Mouse (Mus musculus) cerebellum, adult 2 months (tissue): ENCODE measurements around the gene Crtac1. TPM values are rescaled to one million over a fixed set of nuclear protein-coding genes. Genes with fewer than 3 reads are reported as not detected.
A peak's percentile ranks its signal among the peaks of the same experiment; 100 is the strongest.

Experiments used
- DNase-seq, 2 experiments: peaks; one replicate each; pipeline ENCODE4 v3.0.0; 2021
- H3K27ac ChIP-seq: fragments of 200-500 bp; 2 replicates; pipeline ENCODE4 v1.5.1; 2012; ENCODE audit warnings: low read length, control low read depth, inconsistent platforms; ENCODE audit not compliant: insufficient read depth
- H3K27me3 ChIP-seq: fragments of 200-500 bp; 2 replicates; pipeline ENCODE4 v1.6.1; 2012; ENCODE audit warnings: inconsistent platforms, mild to moderate bottlenecking, low read length, moderate library complexity; ENCODE audit not compliant: control insufficient read depth, insufficient read depth
- H3K4me1 ChIP-seq: fragments of 200-500 bp; 2 replicates; pipeline ENCODE4 v1.6.1; 2011; ENCODE audit warnings: low read length; ENCODE audit not compliant: control insufficient read depth, insufficient read depth
- H3K4me3 ChIP-seq: fragments of 200-500 bp; replicated peaks from 2 replicates; pipeline ENCODE3; 2011; ENCODE audit warnings: mild to moderate bottlenecking, low read depth, low read length, control low read depth; ENCODE audit not compliant: insufficient read depth
- CTCF ChIP-seq: fragments of 200-500 bp; IDR thresholded peaks from 2 replicates; pipeline ENCODE4 v1.5.1; 2011; ENCODE audit warnings: low read depth, mild to moderate bottlenecking, control low read depth, low read length, moderate library complexity, borderline replicate concordance; ENCODE audit not compliant: insufficient read depth
- POLR2A ChIP-seq: fragments of 200-500 bp; IDR thresholded peaks from 2 replicates; pipeline ENCODE4 v1.6.1; 2011; ENCODE audit warnings: low read length, control low read depth, borderline replicate concordance; ENCODE audit not compliant: insufficient read depth
- WGBS: fragments of 180-500 bp; shearing (Covaris S2); methylation state at CpG from one replicate; pipeline ENCODE4 v1.1.7; 2018; 5-methylcytosine and 5-hydroxymethylcytosine counted together
- polyA plus RNA-seq: library from polyadenylated mRNA; depleted of rRNA; stranded (reverse); fragments of >200 nt; gene quantifications from 2 replicates; pipeline ENCODE4 v1.2.3, GENCODE M21; 2012

The Crtac1 gene
- polyA plus RNA-seq, 1 experiment = 30.2 TPM

GRCm38 (mm10) chr19:42288361-42288760 is 143.2 kb downstream of the Crtac1 start:
- Histone ChIP-seq H3K4me3 (no peak overlapping the region), H3K27me3 (no peaks in the 10 kb centered on the region), H3K4me1 (peaks cover 4% of the 10 kb centered on the region; the same call in 1 of the 2 replicates), H3K27ac (no peak overlapping the region)
- TF ChIP-seq CTCF = no peak
- no peak for TF ChIP-seq POLR2A
- 33% methylated on average over 4 of the region's 4 CpGs for WGBS
- no peak for DNase-seq

GRCm38 (mm10) chr19:42284178-42284577 is 147.4 kb downstream of the Crtac1 start:
- H3K27ac ChIP-seq = no peak overlapping the region
- H3K4me3 ChIP-seq = no peak overlapping the region
- H3K4me1 ChIP-seq = peaks cover 7% of the 10 kb centered on the region
- no peak for TF ChIP-seq POLR2A
- no peak for TF ChIP-seq CTCF
- H3K27me3 ChIP-seq = no peaks in the 10 kb centered on the region
- no peak for DNase-seq
- WGBS = 87% methylated on average over 8 of the region's 8 CpGs

DNA sequence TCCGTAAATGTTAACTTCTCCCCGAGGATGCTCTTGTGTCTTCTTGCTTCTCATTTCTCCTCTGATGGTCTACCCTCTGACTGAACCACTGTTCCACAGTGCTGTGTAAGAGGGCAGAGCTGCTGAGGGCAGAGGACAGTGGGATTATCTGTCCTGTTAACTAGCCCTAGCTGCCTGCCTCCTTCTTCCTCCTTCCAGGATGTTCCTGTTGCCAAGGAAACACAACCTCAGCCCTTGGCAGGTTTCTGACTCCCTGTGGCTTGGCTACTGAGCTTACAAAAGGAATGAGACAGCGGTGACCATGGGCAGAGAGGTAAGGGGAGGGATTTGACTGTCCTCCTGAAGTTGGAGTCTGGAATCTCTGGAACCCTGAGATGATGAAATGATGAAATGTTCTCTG is 152.0 kb downstream of the Crtac1 start:
- H3K4me1 ChIP-seq = peaks cover 7% of the 10 kb centered on the region
- WGBS = 50% methylated on average over 3 of the region's 3 CpGs
- no peak for TF ChIP-seq CTCF
- TF ChIP-seq POLR2A = no peak
- H3K27me3 ChIP-seq = no peaks in the 10 kb centered on the region
- H3K27ac ChIP-seq = no peak overlapping the region
- no peak for DNase-seq
- no peak overlapping the region for H3K4me3 ChIP-seq

- no peak for DNase-seq
- Histone ChIP-seq H3K27me3 (no peaks in the 10 kb centered on the region), H3K4me3 (no peak overlapping the region), H3K27ac (no peak overlapping the region), H3K4me1 (peaks cover 7% of the 10 kb centered on the region)
- TF ChIP-seq POLR2A = no peak
- TF ChIP-seq CTCF = no peak
- WGBS = 30% methylated on average over 5 of the region's 5 CpGs
Observed at GRCm38 (mm10) chr19:42278461-42278860, 153.1 kb downstream of the Crtac1 start.

GRCm38 (mm10) chr19:42277288-42277687 is 154.3 kb downstream of the Crtac1 start:
- H3K27me3 ChIP-seq = no peaks in the 10 kb centered on the region
- peaks cover 7% of the 10 kb centered on the region for H3K4me1 ChIP-seq
- H3K27ac ChIP-seq = no peak overlapping the region
- 95% methylated on average over 6 of the region's 6 CpGs for WGBS
- no peak for TF ChIP-seq CTCF
- no peak for TF ChIP-seq POLR2A
- H3K4me3 ChIP-seq = no peak overlapping the region
- no peak for DNase-seq

DNA sequence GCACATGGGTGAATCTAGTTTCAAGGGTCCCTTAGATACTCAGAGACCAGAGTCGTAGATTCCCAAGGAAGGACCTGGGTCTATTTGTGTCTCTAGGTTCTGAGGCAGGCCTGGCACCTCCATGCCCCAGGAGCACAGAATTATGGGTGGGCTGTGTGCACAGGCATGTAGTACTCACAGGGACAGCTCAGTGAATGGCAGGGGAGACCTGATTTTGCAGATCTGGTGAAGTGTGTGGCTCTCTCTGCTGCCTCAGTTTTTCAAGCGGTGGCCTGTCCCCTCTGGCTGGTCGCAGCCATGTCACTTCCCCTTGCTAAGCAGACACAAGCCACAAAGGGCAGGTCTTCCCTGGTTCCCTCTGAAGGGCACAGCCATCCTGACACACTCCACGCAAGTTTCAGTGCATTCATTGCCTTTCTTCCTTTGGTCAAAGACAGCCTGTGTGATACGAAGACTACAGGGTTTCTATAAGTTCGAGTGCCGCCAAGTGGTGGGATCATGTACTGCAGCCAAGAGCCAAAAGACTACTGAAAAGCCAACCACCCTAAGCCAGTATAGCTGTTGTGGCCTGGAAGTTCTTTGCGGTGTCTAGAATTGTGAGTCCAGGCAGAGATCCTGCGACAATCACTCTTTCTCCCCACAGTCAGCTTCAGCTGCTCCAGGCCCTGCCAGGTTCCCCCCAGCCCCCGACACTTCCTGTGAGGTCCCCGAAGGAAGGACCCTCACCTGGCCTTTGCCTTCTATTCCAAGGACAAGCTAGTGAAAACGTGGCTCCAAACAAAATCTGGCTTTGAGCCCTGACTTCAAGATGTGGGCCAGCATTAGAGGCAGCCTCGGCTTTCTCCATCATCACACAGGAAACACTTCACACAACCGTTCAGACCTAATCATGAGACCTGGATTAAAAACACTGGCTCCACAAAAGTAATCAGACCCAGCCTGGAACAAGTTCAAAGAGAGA is 159.3 kb downstream of the Crtac1 start:
- DNase-seq = peak; percentile 83 to 94

GRCm38 (mm10) chr19:42271182-42271581 is 160.4 kb downstream of the Crtac1 start:
- Histone ChIP-seq H3K27ac (no peak overlapping the region), H3K27me3 (no peaks in the 10 kb centered on the region), H3K4me1 (peaks cover 38% of the 10 kb centered on the region), H3K4me3 (no peak overlapping the region)
- DNase-seq = peak in 1 of 2 experiments; percentile 28
- WGBS = 67% methylated on average over 7 of the region's 7 CpGs
- no peak for TF ChIP-seq POLR2A
- TF ChIP-seq CTCF = no peak

More for the DNA sequence above, 159.3 kb downstream of the Crtac1 start:
- peaks cover 38% of the 10 kb centered on the region for H3K4me1 ChIP-seq
- no peak overlapping the region for H3K27ac ChIP-seq
- H3K4me3 ChIP-seq = no peak overlapping the region
- TF ChIP-seq CTCF (peak; percentile 91), POLR2A (no peak)
- WGBS = 39% methylated on average over 14 of the region's 14 CpGs
- H3K27me3 ChIP-seq = no peaks in the 10 kb centered on the region

DNA sequence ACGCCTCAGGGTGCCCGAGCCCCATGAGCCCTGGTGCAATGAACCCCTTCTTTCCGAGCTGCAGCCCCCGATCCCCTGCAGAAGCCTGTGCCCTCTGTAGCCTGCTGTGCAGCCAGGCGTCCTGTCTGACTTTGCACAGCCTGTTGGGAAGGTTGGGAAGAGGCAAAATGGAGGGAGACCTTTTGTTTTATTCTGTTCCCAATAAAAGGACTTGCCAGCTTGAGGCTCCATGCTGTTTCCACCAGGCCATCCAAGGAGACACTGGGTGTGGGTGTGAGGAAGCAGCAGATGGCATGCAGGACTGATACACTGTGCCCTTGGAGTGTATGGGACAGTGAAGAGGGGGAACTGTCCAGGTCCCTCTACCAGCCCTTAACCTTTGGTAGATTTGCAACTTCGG is 161.5 kb downstream of the Crtac1 start:
- no peaks in the 10 kb centered on the region for H3K27me3 ChIP-seq
- TF ChIP-seq CTCF (no peak), POLR2A (peak; percentile 15; the same call in 1 of the 2 replicates)
- peak overlapping the region; percentile 64 for H3K27ac ChIP-seq
- peak; percentile 72 to 84 for DNase-seq
- H3K4me1 ChIP-seq = peaks cover 38% of the 10 kb centered on the region
- no peak overlapping the region for H3K4me3 ChIP-seq
- 12% methylated on average over 6 of the region's 6 CpGs for WGBS
